Mouse (Mus musculus): ENCODE data around the gene Txnrd2. TPM values are rescaled to one million over a fixed set of nuclear protein-coding genes. Genes with fewer than 3 reads are reported as not detected.

Gene Txnrd2
- total RNA-seq, 1 experiment, result 7.9 TPM

GRCm38 (mm10) chr16:18433341-18433920 lies 7.2 kb downstream of the Txnrd2 start:
- H3K36me3 ChIP-seq (ENCODE audit: control insufficient read depth, insufficient read depth, low read length, poor library complexity, severe bottlenecking), result no peaks in the 10 kb centered on the region; the same call in 1 of the 2 replicates
- DNase-seq (ENCODE audit: low read depth, low spot score), result no peak
- in situ Hi-C loops (cut with MboI; ENCODE audit: low sequenced_read_pairs in 2 of 2, unreplicated experiment in 2 of 2), result no loop called here

DNA sequence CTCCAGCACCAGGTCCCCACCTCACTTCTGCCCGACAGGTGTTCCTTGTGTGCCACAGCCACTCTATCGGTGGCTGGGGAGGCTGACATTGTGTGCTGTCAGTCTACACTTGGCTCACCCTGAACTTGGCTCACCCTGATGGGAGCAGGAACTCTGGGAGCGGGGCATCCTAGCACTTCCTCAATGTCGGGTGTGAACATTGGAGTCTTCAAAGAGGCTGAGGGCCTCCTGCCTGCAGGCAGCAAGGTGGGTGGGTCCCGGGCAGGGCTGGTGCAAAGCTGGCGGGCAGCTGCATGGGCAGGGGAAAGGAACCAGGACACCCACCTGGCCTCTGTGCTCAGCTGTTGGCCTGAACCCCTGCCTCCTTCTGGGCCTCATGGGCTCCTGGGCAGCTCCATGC lies 9.9 kb downstream of the Txnrd2 start:
- no peak overlapping the region for H3K9ac ChIP-seq (ENCODE audit: insufficient read depth, low read depth, low read length, poor library complexity, severe bottlenecking)
- no peak overlapping the region for H3K4me3 ChIP-seq (ENCODE audit: insufficient read depth in 1 of 2, low read depth in 1 of 2, low read length in 2 of 2, poor library complexity in 1 of 2, severe bottlenecking in 1 of 2)
- no peak for DNase-seq (ENCODE audit: low read depth, low spot score)
- no peaks in the 10 kb centered on the region for H3K9me3 ChIP-seq (ENCODE audit: control insufficient read depth, insufficient read depth, low read depth, low read length)
- H3K36me3 ChIP-seq (ENCODE audit: control insufficient read depth, insufficient read depth, low read length, poor library complexity, severe bottlenecking), result no peaks in the 10 kb centered on the region; the same call in 1 of the 2 replicates
- TF ChIP-seq CHD2 (IDR thresholded peaks at IDR 0.05; ENCODE audit: low read depth, low read length) (no peak), HCFC1 (IDR thresholded peaks at IDR 0.05; ENCODE audit: borderline replicate concordance, insufficient read depth, low read length) (no peak), ZNF384 (IDR thresholded peaks at IDR 0.05; ENCODE audit: low read depth, low read length) (no peak), MAFK (IDR thresholded peaks at IDR 0.05; ENCODE audit: insufficient read depth, low read depth, low read length) (no peak), ZC3H11A (IDR thresholded peaks at IDR 0.05; ENCODE audit: borderline replicate concordance, low read depth, low read length) (no peak)
- in situ Hi-C loops (cut with MboI; ENCODE audit: low sequenced_read_pairs in 2 of 2, unreplicated experiment in 2 of 2), result no loop called here
- H3K4me1 ChIP-seq (ENCODE audit: control insufficient read depth in 2 of 2, insufficient read depth in 2 of 2, low read length in 2 of 2, poor library complexity in 1 of 2), result no peaks in the 10 kb centered on the region
- H3K27ac ChIP-seq (ENCODE audit: insufficient read depth, low read depth, low read length, poor library complexity, severe bottlenecking), result no peak overlapping the region

More at GRCm38 (mm10) chr16:18433341-18433920, 7.2 kb downstream of the Txnrd2 start:
- no peak for TF ChIP-seq ZNF384 (IDR thresholded peaks at IDR 0.05; ENCODE audit: low read depth, low read length)
- no peak for TF ChIP-seq HCFC1 (IDR thresholded peaks at IDR 0.05; ENCODE audit: borderline replicate concordance, insufficient read depth, low read length)
- no peak for TF ChIP-seq MAFK (IDR thresholded peaks at IDR 0.05; ENCODE audit: insufficient read depth, low read depth, low read length)
- TF ChIP-seq CHD2 (IDR thresholded peaks at IDR 0.05; ENCODE audit: low read depth, low read length), result no peak
- TF ChIP-seq ZC3H11A (IDR thresholded peaks at IDR 0.05; ENCODE audit: borderline replicate concordance, low read depth, low read length), result no peak
- Histone ChIP-seq H3K9me3 (ENCODE audit: control insufficient read depth, insufficient read depth, low read depth, low read length) (no peaks in the 10 kb centered on the region), H3K27ac (ENCODE audit: insufficient read depth, low read depth, low read length, poor library complexity, severe bottlenecking) (no peak overlapping the region), H3K4me3 (ENCODE audit: insufficient read depth in 1 of 2, low read depth in 1 of 2, low read length in 2 of 2, poor library complexity in 1 of 2, severe bottlenecking in 1 of 2) (no peak overlapping the region), H3K4me1 (ENCODE audit: control insufficient read depth in 2 of 2, insufficient read depth in 2 of 2, low read length in 2 of 2, poor library complexity in 1 of 2) (no peaks in the 10 kb centered on the region), H3K9ac (ENCODE audit: insufficient read depth, low read depth, low read length, poor library complexity, severe bottlenecking) (no peak overlapping the region)

DNA sequence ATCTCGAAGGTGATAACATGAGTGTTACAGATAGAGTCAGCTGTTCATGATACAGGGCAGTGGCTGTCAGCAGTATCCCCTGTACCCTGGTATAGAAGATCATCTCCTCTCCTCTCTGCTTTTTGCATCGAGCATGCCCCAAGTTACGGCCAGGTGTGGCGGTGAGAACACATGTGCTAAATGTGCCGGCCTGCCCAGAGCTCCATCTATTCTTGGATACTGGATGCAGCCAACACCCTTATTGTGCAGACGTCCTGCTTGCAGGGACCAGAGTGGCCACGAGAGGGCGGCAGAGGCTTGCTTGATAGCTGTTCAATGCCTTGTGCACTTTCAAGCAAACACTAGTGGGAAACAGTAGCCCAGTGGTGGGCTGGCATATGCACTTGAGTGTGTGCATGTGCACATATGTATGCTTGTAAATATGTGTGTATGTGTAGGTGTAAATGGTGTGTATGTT lies 17.2 kb downstream of the Txnrd2 start:
- Histone ChIP-seq H3K4me1 (ENCODE audit: control insufficient read depth in 2 of 2, insufficient read depth in 2 of 2, low read length in 2 of 2, poor library complexity in 1 of 2) (no peaks in the 10 kb centered on the region), H3K9ac (ENCODE audit: insufficient read depth, low read depth, low read length, poor library complexity, severe bottlenecking) (no peak overlapping the region), H3K9me3 (ENCODE audit: control insufficient read depth, insufficient read depth, low read depth, low read length) (no peaks in the 10 kb centered on the region), H3K27ac (ENCODE audit: insufficient read depth, low read depth, low read length, poor library complexity, severe bottlenecking) (no peak overlapping the region), H3K36me3 (ENCODE audit: control insufficient read depth, insufficient read depth, low read length, poor library complexity, severe bottlenecking) (no peaks in the 10 kb centered on the region; the same call in 1 of the 2 replicates), H3K4me3 (ENCODE audit: insufficient read depth in 1 of 2, low read depth in 1 of 2, low read length in 2 of 2, poor library complexity in 1 of 2, severe bottlenecking in 1 of 2) (no peak overlapping the region)
- in situ Hi-C loops (cut with MboI; ENCODE audit: low sequenced_read_pairs in 2 of 2, unreplicated experiment in 2 of 2), result loop anchor here in 1 of 2 experiments (5.0 kb wide), 1 partner anchor 169 kb away; no protein-coding TSS in a partner anchor
- DNase-seq (ENCODE audit: low read depth, low spot score), result peak; percentile 77
- no peak for TF ChIP-seq HCFC1 (IDR thresholded peaks at IDR 0.05; ENCODE audit: borderline replicate concordance, insufficient read depth, low read length)
- TF ChIP-seq ZC3H11A (IDR thresholded peaks at IDR 0.05; ENCODE audit: borderline replicate concordance, low read depth, low read length), result peak; percentile 98
- no peak for TF ChIP-seq CHD2 (IDR thresholded peaks at IDR 0.05; ENCODE audit: low read depth, low read length)

DNA sequence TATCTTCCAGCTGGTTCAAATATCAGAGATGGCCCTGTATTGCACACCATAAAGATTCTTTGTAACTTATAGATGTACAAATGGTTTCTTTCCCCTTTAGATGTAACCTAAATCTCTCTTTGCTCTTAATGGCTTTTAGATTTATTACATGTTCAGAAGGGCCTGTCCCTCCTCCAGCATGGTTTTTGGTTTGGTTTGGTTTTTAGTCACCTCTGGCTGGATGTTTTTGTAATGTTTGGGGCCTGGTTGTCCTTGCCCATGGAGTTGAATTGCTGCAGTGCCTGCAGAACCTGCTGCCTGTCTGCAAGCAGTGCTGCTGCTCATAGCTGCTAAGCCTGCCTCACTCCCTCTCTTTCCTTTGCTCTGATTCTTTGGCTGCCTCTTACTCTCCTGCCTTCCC lies 21.1 kb downstream of the Txnrd2 start:
- no peak overlapping the region for H3K9ac ChIP-seq (ENCODE audit: insufficient read depth, low read depth, low read length, poor library complexity, severe bottlenecking)
- TF ChIP-seq ZC3H11A (IDR thresholded peaks at IDR 0.05; ENCODE audit: borderline replicate concordance, low read depth, low read length) (no peak), CHD2 (IDR thresholded peaks at IDR 0.05; ENCODE audit: low read depth, low read length) (no peak), HCFC1 (IDR thresholded peaks at IDR 0.05; ENCODE audit: borderline replicate concordance, insufficient read depth, low read length) (no peak), MAFK (IDR thresholded peaks at IDR 0.05; ENCODE audit: insufficient read depth, low read depth, low read length) (no peak), ZNF384 (IDR thresholded peaks at IDR 0.05; ENCODE audit: low read depth, low read length) (no peak)
- DNase-seq (ENCODE audit: low read depth, low spot score), result no peak
- H3K4me3 ChIP-seq (ENCODE audit: insufficient read depth in 1 of 2, low read depth in 1 of 2, low read length in 2 of 2, poor library complexity in 1 of 2, severe bottlenecking in 1 of 2), result no peak overlapping the region
- no peaks in the 10 kb centered on the region for H3K9me3 ChIP-seq (ENCODE audit: control insufficient read depth, insufficient read depth, low read depth, low read length)
- in situ Hi-C loops (cut with MboI; ENCODE audit: low sequenced_read_pairs in 2 of 2, unreplicated experiment in 2 of 2), result no loop called here
- no peaks in the 10 kb centered on the region for H3K4me1 ChIP-seq (ENCODE audit: control insufficient read depth in 2 of 2, insufficient read depth in 2 of 2, low read length in 2 of 2, poor library complexity in 1 of 2)
- no peak overlapping the region for H3K27ac ChIP-seq (ENCODE audit: insufficient read depth, low read depth, low read length, poor library complexity, severe bottlenecking)
- H3K36me3 ChIP-seq (ENCODE audit: control insufficient read depth, insufficient read depth, low read length, poor library complexity, severe bottlenecking), result no peaks in the 10 kb centered on the region

Measured in ES-E14 (cell line).